Mouse (Mus musculus): ENCODE measurements around the gene Cwc22.

Gene Cwc22

GRCm38 (mm10) chr2:77925997-77926396, 20.2 kb downstream of the Cwc22 start:
- DNase-seq (ENCODE audit: low read depth, low spot score): no peak

GRCm38 (mm10) chr2:77925187-77925924, 20.8 kb downstream of the Cwc22 start:
- DNase-seq (ENCODE audit: low read depth, low spot score): peak; percentile 94

GRCm38 (mm10) chr2:77924003-77924402, 22.2 kb downstream of the Cwc22 start:
- DNase-seq (ENCODE audit: low read depth, low spot score): no peak

- DNase-seq (ENCODE audit: low read depth, low spot score): no peak
These were observed 23.0 kb downstream of the Cwc22 start for GRCm38 (mm10) chr2:77923182-77923581.

- no peak for DNase-seq (ENCODE audit: low read depth, low spot score)
These were observed 24.9 kb downstream of the Cwc22 start for GRCm38 (mm10) chr2:77921307-77921706.

- no peak for DNase-seq (ENCODE audit: low read depth, low spot score)
These were observed 25.6 kb downstream of the Cwc22 start for GRCm38 (mm10) chr2:77920621-77921020.

GRCm38 (mm10) chr2:77918474-77918873, 27.7 kb downstream of the Cwc22 start:
- no peak for DNase-seq (ENCODE audit: low read depth, low spot score)

GRCm38 (mm10) chr2:77918006-77918405, 28.2 kb downstream of the Cwc22 start:
- DNase-seq (ENCODE audit: low read depth, low spot score): peak; percentile 79

GRCm38 (mm10) chr2:77917360-77917734, 28.8 kb downstream of the Cwc22 start:
- no peak for DNase-seq (ENCODE audit: low read depth, low spot score)

GRCm38 (mm10) chr2:77916586-77917359, 29.4 kb downstream of the Cwc22 start:
- DNase-seq (ENCODE audit: low read depth, low spot score): no peak

- DNase-seq (ENCODE audit: low read depth, low spot score): no peak
These were observed 31.0 kb downstream of the Cwc22 start for GRCm38 (mm10) chr2:77915187-77915586.

GRCm38 (mm10) chr2:77913628-77914027, 32.5 kb downstream of the Cwc22 start:
- DNase-seq (ENCODE audit: low read depth, low spot score): peak; percentile 81

GRCm38 (mm10) chr2:77912197-77912596, 34.0 kb downstream of the Cwc22 start:
- DNase-seq (ENCODE audit: low read depth, low spot score): no peak

- no peak for DNase-seq (ENCODE audit: low read depth, low spot score)
These were observed 34.7 kb downstream of the Cwc22 start for GRCm38 (mm10) chr2:77911452-77911851.

- DNase-seq (ENCODE audit: low read depth, low spot score): no peak
These were observed 36.0 kb downstream of the Cwc22 start for GRCm38 (mm10) chr2:77910216-77910615.

GRCm38 (mm10) chr2:77907164-77907563, 39.0 kb downstream of the Cwc22 start:
- no peak for DNase-seq (ENCODE audit: low read depth, low spot score)

- no peak for DNase-seq (ENCODE audit: low read depth, low spot score)
These were observed 41.2 kb downstream of the Cwc22 start for GRCm38 (mm10) chr2:77905023-77905422.

- DNase-seq (ENCODE audit: low read depth, low spot score): no peak
These were observed 41.7 kb downstream of the Cwc22 start for GRCm38 (mm10) chr2:77904495-77904894.

GRCm38 (mm10) chr2:77903979-77904378, 42.2 kb downstream of the Cwc22 start:
- DNase-seq (ENCODE audit: low read depth, low spot score): no peak

- DNase-seq (ENCODE audit: low read depth, low spot score): no peak
These were observed 43.1 kb downstream of the Cwc22 start for GRCm38 (mm10) chr2:77903098-77903497.

- no peak for DNase-seq (ENCODE audit: low read depth, low spot score)
These were observed 44.9 kb downstream of the Cwc22 start for GRCm38 (mm10) chr2:77901269-77901668.

GRCm38 (mm10) chr2:77900741-77901140, 45.4 kb downstream of the Cwc22 start:
- no peak for DNase-seq (ENCODE audit: low read depth, low spot score)

- DNase-seq (ENCODE audit: low read depth, low spot score): no peak
These were observed 46.1 kb downstream of the Cwc22 start for GRCm38 (mm10) chr2:77900111-77900510.
